Mouse (Mus musculus) erythroblast, embryonic 14.5 days (primary cell): Measurements from ENCODE around the gene Carhsp1.

ENCODE experiments used
- GATA1 ChIP-seq: IDR thresholded peaks from 2 replicates; pipeline ENCODE4 v1.6.1; 2012; ENCODE audit warnings: low read length, inconsistent platforms, mixed read lengths
- TAL1 ChIP-seq: IDR thresholded peaks from 3 replicates; pipeline ENCODE4 v1.6.1; 2012; ENCODE audit warnings: low read length, inconsistent platforms, mixed read lengths

DNA sequence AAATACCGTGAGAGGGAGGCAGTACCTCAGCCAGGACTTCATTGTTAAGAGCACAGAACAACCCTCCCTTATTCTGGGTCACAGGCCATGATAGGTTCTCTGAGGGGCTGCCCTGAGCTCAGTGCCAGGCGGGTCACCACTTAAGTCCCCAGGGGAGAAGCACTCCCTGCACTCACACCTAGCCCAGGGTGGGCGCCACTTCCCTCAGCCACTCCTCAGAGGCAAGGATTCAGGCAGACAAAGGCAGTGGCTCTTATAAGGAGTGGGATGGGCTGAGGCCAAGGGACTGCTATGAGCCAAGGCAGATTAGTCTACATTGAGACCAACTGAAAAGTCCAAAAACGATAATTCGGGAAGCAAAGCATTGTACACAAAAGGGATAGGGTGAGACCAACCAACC is 6.6 kb downstream of the Carhsp1 start:
- TF ChIP-seq TAL1 (no peak), GATA1 (no peak)
